Mouse (Mus musculus): ENCODE measurements around the gene Bcl11a.

Gene Bcl11a

GRCm38 (mm10) chr11:24221601-24222307 lies 143.9 kb downstream of the Bcl11a start:
- peak; percentile 57 for DNase-seq

Data from lung, postnatal 36 days (tissue).